Mouse (Mus musculus) frontal cortex, postnatal 14 days (tissue): ENCODE data around the gene Fam171a1.
A peak's percentile ranks its signal among the peaks of the same experiment; 100 is the strongest.
"Not testable (repeated sequence)": the region's sequence is repeated elsewhere in the genome, so short reads cannot be mapped to it uniquely, and the experiment has no call there.

ENCODE experiments used
- DNase-seq, 2 experiments: peaks; one replicate each; pipeline ENCODE4 v3.0.0; 2022; ENCODE audit warnings: low spot score in 2 of 2

Gene Fam171a1

DNA sequence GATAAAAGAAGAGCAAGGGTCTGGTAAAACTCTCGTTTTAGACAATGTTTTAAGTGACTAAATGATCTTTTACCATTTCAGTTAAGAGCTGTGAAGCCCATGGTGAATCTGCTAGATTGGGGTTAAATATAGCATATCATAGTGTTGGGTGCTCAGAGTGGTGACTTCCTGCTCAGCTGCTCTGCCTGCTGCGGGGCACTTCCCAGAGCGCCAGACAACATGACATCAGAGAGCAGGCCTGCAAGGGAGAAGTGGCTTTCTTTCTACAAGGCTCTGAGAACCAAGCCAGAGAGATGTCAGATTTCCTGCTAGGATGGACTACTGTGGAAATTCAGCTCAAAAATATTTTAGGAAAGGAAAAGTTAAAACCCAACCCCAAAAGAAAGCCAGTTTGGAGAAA lies 57.8 kb downstream of the Fam171a1 start:
- DNase-seq: no peak

DNA sequence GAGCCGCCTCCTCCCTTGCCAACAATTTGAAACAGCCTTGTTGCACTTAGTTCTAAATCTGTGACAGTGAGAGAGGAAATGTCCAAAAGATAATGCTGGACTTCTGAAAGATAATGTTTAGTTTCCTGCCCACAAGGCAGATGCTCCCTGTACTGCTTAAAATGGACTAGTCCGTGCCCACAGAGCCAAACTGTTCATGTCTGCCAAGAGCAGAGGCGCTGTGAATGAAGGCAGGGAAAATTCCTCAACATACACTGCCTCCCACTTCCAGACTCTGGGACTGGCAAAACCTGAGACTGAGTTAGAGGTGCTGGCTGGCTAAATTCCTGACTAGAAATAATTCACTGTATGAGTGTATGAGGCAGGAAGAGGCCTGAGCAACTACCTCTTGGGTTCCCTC lies 58.6 kb downstream of the Fam171a1 start:
- DNase-seq: peak; percentile 58 to 70

DNA sequence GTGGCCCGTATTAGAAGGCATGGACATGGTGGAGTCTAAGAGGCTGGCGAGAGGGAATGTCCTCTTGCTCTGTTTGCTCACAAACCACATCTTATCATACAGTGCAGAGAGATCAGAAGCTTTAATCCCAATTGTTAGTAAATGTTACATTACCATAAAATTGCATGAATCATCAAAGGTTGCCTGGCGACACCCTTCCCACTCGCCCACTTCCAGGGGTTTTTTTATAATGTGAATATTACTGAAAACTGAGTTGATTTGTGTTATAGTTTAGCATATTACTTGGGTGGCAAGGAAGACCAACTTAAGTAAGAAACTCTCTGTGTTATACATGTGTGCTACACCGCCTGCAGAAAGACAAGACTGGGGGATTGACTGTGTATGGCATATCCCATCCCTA lies 60.9 kb downstream of the Fam171a1 start:
- DNase-seq: no peak

DNA sequence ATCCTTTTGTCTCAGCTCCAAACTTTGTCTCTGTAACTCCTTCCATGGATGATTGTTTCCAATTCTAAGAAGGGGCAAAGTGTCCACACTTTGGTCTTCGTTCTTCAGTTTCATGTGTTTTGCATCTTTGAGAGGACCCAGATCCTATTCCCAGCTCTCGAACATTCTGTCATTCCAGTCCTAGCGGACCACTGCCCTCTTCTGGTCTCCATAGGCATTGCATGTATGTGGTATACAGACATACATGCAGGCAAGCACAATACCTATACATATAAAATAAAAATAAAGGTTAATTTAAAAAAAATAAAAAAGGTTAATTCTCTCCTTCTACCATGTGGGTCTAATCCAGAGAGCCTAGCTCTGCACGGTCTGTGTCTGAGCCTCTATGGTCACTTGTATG lies 62.0 kb downstream of the Fam171a1 start:
- DNase-seq: not testable (repeated sequence)

DNA sequence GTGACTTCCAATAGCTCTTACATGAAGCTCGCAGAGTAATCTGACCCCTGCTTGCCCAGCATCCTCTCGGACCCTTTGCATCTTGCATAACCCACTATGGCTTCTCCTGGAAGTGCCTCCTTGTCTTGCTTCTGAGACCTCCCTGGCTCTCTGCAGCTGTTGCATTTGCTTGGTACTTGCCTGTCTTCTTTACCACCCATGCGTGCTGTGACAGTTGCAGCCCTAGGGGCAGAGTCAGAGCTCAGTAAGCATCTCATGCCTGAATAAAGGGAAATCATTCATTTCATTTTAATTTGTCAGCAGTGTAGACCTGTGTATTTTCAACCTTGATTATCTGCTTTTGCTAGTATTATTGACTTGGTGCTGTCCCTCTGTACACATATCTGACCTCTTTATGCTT lies 62.7 kb downstream of the Fam171a1 start:
- DNase-seq: no peak

DNA sequence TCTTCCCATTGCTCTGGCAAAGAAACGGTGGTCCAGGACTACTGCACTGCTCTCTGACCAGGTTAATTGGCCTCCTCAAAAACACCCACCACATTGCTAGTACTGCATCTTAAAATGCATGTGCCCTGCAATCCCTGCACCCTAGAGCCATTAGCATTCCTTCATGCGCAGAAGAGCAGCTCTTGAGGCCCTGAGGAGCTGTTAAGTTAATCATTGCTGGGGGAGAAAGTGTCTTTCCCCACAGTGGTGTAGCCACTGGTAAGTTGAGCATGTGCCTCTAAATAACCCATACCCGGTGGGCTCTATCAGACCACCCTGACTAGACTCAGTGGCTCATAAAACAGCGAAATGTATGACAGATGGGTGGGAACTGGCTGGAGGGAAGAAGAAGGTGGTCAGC lies 66.5 kb downstream of the Fam171a1 start:
- DNase-seq: no peak

DNA sequence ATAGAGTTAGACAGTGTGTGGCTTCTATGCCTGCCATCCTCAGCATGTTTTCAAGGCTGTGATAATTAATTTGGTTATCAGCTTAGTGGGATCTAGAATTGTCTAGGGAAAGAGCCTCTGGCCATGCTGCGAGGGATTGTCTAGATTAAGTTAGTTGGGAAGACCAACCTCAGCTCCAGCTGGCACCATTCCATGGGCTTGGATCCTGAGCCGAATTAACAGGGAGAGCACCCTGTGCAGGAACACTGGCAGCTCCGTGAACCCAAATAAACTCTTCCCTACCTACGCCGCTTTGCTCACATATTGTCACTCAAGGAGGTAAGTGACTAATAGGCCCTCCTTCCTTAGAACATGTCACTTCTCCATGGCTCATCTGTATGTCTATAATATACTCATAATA lies 69.6 kb downstream of the Fam171a1 start:
- no peak for DNase-seq

DNA sequence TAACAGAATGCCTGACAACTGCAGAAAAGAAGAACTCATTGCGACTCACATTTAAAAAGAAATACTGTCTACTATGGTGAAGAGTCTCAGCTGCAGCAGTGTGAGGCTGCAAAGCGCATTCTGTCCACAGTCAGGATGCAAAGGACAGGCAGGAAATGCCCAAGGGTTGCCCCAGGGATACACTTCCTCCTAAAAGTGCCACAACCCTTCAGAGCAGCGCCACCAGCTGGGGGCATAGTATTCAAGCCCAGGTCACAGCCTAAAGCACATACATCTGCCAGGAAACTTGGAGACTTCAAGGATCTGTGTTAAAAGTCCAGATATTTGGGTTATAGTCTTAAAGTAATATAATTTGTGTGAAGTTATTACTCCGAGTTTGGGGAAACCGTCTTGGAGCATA lies 71.3 kb downstream of the Fam171a1 start:
- no peak for DNase-seq

DNA sequence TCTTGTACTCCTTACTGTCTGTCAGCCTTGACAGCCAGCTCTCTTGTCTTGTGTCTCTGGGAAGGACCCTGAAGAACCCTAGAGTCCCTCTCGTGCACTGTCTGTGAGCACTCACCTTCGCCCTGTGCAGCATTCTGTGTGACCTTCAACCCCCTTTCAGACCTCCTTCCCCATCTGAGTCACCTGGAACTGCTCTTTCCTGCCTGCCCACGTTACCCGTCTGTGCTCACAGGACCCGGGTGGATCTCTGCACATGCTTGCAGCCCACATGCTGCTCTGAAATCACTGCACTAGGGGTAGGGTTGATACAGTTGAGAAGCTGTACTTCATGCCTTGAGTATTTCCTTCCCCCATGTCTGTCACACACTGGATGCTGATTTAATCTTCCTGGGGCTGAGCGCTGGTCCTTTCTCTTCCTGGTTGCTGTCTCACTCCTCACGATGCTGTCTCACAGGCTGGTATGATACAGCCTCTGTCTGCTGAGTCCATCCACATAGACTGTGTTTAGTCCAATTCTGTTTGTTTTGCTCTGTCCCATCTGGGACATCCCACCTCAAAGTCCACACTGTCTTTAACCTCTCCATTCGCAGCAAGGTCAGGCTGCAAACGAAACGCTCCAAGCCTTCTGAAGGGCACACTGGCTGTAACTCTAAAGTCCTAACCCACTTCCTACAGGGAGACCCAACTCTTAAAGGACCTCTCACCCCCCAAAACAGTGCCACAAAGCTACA lies 74.9 kb downstream of the Fam171a1 start:
- no peak for DNase-seq

DNA sequence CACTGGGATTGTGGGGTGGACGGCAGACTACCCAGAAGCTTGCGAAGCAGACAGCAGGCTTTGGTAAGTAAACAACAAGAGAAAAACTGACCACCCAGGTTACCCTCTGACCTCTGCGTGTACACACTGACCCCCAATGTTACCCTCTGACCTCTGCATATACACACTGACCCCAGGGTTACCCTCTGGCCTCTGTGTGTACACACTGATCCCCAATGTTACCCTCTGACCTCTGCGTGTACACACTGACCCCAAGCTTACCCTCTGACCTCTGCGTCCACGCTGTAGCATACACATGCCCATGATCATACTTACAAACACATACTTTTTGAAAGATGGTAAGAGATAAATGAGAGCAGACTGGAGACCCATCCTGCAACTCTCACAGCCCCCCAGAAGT lies 77.1 kb downstream of the Fam171a1 start:
- no peak for DNase-seq

DNA sequence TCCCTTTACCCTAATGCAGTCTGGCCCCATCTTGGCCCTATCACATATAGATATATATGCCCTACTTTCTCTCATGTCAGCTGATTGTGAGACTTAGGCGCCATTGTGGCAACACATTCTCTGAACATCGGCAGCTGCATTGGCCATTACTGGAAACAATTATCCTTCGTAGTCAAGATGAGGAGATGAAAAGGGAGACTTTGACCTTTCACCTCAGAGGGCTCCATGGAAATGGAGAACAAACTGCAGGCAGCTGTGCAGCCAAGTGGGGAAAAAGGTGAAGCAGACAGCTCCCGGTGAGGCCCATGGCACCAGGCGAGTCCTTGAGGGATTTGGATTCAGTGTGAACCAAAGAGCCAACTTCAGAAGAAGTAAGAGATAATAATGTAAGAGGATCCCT lies 81.5 kb downstream of the Fam171a1 start:
- no peak for DNase-seq

DNA sequence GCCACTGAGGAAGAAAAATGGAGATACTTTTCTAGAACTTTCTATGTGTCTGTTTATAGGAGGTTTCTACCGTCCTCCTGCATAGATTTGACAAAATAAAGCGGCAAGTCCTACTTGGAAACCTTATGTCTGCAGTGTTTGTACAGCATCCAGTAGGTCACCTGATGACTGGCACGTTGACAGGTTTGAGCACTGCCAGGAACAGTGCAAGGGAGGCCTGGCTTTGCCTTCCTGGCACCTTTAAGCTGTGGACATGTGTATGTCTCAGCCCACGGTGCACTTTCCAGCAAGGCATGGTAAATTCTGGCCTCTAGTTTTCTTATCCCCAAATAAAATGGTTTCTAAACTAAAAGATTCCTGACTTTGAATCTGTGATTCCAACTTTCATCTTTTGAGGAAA lies 86.4 kb downstream of the Fam171a1 start:
- no peak for DNase-seq

DNA sequence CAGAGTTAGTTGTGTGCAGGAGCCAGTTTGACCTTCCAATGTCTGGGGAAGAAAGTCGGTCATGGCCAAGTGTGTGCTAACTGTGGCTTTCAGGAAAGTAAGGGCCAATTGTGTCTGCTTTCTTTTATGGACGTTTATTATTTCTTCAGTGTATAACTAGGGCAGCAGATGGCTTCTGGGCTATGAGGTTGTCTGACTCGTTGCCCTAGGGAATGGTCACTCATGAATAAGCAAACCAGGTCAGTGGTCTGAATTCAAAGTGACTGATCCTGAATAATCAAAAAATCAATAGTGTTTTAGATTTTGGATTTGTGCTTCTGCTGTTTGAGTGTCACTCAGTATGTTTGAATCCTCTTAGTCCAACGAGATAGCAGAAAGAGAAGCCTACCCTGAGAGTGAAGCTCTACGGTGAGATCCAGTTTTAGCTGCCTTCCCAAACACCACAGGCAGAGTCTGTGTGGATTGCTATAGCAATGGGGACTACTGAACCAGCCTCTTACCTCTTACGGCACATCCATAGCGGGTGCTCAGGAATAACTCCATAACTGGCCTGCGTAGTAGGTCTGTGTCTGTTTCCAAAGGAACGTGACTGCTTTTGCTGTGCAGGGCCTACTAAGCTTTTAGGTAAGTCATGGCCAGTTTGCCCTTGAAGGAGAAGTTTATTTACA lies 93.1 kb downstream of the Fam171a1 start:
- no peak for DNase-seq

DNA sequence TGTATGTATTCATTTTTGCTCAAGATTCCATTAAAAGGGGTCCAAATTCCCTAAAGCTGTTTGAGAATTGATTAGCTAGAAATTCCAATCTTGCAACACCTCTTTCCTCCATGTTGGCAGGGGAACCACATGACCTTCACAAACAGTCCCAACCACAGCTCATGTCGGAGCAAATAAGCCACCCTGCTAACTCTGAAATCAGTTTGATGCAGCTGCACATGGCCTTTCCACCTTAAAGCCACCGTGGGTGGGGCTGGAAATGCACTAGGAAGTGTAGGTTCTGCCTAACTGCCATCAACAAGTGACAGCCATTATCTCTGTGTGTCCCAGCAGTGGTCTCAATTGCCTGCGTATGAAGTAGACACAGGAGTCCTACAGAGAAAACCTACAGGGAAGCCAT lies 101.5 kb downstream of the Fam171a1 start:
- DNase-seq: no peak

DNA sequence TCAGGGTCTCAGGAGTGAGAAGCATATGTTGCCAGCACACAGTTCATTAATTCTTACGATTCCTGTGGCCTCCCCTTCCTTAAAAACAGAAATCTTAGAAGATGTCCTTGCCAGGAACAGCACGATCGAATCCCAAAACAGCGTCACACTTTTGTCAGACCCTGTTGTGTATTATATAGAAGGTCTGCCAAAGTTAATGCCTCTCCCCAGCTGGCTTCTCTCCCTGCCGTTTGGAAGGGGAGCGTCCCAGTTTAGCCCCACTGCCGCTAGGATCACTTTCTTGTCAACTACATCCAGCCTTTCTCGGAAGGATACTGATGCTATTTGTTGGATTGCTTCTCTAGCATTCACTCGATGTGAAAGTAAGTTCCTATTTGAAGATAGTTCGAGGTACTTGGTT lies 102.6 kb downstream of the Fam171a1 start:
- DNase-seq: no peak

DNA sequence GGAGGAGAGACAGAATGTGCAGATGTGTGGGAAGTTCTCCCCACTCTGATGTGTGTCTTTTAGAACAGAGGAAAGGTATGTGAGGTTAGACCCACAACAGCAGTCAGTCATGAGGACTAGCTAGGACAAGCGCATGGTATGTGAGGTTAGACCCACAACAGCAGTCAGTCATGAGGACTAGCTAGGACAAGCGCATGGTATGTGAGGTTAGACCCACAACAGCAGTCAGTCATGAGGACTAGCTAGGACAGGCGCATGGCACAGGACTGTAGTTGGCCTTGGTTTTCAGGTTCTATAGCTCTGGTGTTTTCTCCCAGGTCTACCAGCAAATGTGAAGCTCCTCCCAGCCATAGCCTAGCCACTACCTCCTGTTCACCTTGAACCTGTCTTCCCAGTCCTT lies 103.6 kb downstream of the Fam171a1 start:
- DNase-seq: not testable (repeated sequence)

DNA sequence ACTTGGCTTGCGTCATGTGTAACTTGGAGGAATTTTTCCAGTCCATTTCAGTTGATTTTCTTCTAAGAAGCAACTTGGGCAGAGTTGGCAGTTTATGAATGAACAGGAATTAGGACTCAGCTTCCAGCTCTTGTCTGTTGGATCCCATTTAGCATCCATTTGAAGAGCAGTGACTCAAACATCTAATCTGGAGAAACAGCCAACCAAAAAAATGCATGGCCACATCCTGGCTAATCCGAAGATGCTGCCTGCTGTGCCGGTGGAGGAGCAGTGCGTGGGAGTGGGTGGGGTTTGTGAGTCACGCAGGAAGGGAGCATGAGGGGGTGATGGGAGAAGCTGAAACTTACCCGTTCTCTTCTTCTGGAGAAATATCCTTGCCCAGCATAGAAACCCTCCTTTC lies 104.2 kb downstream of the Fam171a1 start:
- DNase-seq: peak; percentile 55 to 57

DNA sequence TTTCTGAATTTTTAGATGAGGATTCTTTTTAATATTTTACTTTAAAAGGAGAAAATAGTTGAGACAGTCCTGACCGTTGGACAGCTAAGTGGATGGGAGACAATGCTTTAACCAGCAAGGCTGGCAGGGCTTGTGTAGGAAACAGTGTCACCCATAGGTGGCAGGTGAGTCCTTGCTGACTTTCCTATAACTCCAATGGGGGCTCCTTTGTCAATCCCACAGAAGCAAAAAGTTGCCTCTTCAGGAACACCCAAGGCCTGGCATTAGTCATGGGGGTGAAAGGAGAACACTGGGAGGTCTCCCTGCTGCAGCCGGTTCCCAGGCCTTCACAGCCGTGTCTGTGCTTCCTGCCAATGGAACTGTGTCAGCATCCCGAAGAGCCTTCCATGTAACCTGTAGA lies 114.5 kb downstream of the Fam171a1 start:
- no peak for DNase-seq

DNA sequence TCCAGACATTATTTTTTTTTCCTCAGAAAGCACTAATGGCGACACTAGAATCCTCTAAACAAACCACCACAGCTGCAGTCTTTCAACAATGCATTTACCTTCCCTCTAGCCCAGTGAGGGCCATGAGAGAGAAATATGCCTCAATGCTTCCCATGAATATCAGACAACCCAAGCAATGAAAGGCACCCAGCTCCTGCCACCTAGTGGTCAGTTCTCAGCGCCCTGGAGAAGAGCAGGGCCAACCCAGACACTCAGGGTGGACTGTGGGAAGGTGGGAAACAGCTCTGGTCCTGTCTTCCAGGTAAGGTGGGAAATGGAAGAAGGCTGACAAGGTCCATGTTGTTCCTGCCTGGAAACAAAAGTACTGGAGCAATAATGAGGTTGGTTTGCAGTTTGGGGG lies 115.0 kb downstream of the Fam171a1 start:
- peak; percentile 33 to 65 for DNase-seq

DNA sequence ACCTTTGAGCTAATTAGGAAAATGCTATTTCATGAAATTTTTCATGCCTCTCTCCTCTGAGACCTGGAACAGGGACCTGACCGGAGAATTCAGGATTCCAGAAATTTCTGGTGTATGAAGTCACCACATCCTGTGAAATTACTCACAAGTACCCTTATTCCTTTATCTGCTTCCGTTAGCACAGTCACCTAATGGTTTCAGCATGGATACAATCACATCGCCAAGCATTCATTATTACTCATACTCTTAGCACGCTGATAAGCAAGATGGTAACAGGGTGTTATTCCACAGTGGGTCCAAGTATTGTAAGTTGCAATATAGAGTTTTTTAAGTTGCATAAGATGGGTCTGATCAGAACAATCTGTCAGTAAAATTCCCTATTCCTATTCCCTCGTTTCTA lies 125.2 kb downstream of the Fam171a1 start:
- no peak for DNase-seq

DNA sequence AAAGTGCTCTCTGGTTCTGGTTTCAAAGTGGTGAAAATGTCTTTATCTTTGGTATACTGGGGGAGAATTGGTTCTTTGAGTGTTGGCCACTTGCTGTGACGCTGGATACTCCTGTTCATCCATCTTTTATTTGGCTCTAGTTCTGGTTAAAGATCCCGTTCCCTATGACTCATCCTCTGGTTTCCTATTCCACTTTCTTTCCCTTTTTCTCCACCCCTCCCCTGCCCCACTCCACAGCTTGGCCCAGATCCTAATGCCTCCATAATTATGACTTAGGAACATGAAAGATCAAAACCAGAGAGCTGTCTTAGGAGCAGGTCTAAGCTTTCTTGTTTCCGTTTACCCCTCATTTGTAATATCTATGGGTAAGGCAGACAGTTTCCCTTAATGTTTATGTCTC lies 130.2 kb downstream of the Fam171a1 start:
- DNase-seq: no peak

DNA sequence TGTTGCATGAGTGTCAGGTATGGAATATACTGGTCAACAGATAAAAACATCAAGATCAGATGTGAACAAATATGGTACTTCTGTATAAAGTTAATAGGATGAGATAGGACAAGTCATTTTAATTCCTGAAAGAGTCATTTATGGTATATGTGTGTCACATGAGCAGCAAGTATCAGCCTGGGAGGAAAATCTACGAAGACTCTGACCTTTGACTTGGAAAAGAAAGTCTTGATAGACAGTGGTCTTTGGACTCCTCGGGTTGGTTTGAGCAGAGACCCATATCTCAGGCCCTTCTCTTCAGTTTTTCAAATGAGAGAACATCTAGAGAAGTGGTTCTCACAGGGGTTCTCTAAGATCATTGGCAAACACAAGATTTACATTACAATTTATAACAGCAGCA lies 137.3 kb downstream of the Fam171a1 start:
- no peak for DNase-seq

DNA sequence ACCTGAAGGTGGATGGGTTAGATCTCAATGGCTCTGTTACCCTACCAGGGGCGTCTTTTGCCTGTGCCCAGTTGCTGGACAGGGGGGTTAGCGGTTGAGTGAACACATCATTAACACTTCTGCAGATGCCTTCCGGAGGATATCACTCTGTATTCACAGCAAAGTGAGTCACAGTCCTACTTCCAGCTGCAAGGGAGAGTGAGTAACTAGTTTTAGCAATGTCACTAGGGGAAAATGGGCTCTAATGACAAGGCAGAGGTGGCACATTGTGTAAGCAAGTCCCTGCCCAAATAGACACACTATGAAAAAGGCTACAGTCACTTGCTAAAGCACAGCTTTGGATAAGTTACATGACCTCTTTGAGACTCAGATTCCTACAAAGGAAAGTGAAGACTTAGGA lies 152.4 kb downstream of the Fam171a1 start:
- no peak for DNase-seq

DNA sequence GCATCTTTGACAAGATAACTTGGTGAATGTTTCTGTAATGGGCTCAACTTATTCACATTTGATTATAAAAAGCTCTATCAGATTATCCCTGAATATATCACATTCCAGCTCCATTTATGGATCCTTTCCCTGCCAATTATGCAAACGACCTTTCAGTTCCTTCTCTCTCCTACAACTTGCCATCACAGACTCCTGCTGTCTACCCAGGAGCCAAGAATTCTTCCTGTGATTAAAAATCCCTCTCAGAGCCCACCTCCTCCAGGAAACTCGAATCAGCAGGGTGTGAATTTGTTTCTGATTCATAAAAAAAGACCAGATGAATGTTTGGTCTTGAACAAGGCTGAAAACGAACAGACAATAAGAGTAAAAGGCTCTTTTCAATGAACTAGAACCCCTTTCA lies 153.9 kb downstream of the Fam171a1 start:
- no peak for DNase-seq
